Mouse (Mus musculus): Measurements from ENCODE around the gene Nfatc3.

Nfatc3 gene

GRCm38 (mm10) chr8:106145331-106145730 lies 86.7 kb downstream of the Nfatc3 start:
- DNase-seq (ENCODE audit: low read depth, low spot score): no peak

GRCm38 (mm10) chr8:106146014-106146413 lies 87.4 kb downstream of the Nfatc3 start:
- DNase-seq (ENCODE audit: low read depth, low spot score): no peak

GRCm38 (mm10) chr8:106147868-106148565 lies 89.4 kb downstream of the Nfatc3 start:
- DNase-seq (ENCODE audit: low read depth, low spot score): no peak

- DNase-seq (ENCODE audit: low read depth, low spot score): no peak
Observed at GRCm38 (mm10) chr8:106149025-106149424, 90.4 kb downstream of the Nfatc3 start.

- peak; percentile 95 for DNase-seq (ENCODE audit: low read depth, low spot score)
Observed at GRCm38 (mm10) chr8:106149801-106150652, 91.4 kb downstream of the Nfatc3 start, which contains the start of gene Pla2g15. TSS of gene Pla2g15 (plus strand) at chr8:106150399.

DNA sequence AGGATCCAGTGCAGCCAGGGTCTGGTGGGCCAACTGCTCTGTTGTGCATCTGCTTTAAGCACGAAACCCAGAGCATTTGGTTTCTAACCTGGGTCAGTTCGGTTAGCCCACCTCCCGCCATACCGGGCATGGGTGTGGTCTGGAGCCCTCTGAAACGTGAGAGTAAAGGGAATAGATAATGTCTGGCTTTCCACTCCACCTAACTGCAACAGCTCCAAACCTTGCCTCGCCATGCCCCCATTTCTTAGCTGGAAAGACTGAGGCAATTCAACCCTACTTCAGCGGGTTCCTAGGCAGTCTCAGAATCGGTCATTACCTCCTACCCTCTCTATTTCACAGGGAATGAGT lies 92.0 kb downstream of the Nfatc3 start:
- DNase-seq (ENCODE audit: low read depth, low spot score): no peak

DNA sequence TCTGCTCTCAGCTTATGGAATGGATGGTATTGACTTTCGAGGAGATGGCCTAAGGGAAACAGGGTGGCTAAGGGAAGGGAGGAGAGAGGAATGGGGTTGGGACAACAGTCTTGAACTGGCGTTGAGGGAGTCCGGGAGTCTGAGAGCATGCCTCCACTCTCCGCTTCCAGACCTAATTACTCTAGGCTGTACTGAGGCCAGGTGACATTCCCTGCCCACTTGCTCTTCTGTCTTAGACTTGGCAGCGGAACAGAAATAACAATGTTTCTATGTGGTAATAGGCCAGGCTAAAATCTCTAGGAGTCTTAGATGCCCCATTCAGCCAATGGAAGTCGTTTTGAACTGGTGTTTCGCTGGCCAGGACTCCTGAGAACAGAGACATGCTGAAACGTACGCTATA lies 92.4 kb downstream of the Nfatc3 start:
- no peak for DNase-seq (ENCODE audit: low read depth, low spot score)

GRCm38 (mm10) chr8:106152876-106153275 lies 94.2 kb downstream of the Nfatc3 start:
- no peak for DNase-seq (ENCODE audit: low read depth, low spot score)

GRCm38 (mm10) chr8:106157419-106157818 lies 98.8 kb downstream of the Nfatc3 start:
- no peak for DNase-seq (ENCODE audit: low read depth, low spot score)

DNA sequence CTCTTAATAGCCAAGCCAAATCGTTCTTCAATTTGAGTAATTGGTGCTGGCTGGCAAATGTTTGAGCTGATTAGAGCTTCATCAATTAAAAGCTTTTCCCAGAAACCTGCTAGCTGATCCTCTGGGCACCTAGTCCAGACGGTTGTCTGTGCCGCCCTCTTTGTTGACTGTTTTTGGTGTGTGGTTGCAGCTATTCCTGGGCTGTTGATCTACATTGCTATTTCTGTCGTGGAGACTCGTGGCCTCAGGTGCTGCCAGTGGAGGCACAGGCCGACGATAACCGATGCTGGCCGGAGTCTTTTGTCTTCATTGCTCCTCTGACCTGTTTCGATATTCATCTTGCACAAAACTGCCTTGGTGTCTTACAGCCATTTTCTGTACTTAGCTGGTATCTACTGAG lies 99.7 kb downstream of the Nfatc3 start:
- no peak for DNase-seq (ENCODE audit: low read depth, low spot score)

DNA sequence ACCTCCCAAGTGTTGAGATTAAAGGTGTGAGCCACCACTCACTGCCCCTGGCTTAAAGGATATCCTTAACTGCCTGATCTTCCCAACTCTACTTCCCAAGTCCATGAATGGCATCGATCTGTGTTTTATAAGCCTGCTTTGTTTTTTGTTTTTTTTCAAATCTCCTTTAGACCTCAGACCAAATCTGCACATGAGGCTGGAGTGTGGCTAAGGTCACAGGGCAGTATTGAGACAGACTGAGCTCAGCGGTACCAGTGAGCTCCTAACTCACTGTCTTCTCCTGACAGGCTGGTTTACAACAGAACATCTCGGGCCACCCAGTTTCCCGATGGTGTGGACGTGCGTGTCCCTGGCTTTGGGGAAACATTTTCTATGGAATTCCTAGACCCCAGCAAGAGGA lies 101.2 kb downstream of the Nfatc3 start:
- DNase-seq (ENCODE audit: low read depth, low spot score): no peak

GRCm38 (mm10) chr8:106163251-106163650 lies 104.6 kb downstream of the Nfatc3 start:
- DNase-seq (ENCODE audit: low read depth, low spot score): no peak

DNA sequence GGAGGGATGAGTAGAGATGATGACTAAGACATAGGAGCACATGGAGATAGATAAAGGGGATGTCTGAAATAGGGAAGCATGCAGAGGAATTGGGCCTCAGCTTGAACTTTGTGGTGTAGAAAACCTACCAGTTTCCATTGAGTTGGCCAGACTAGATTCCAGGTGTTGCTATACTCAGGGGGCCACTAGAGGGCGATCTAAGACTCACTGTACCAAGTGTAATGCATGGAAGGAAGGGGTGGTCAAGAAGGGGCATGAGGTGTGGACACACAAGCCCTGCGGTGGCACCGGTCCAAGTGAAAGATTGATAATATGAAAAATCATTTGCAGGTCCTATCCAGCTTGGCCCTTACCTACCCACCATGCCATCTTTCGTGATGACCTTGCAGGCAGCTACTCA lies 106.8 kb downstream of the Nfatc3 start:
- DNase-seq (ENCODE audit: low read depth, low spot score): peak; percentile 83

DNA sequence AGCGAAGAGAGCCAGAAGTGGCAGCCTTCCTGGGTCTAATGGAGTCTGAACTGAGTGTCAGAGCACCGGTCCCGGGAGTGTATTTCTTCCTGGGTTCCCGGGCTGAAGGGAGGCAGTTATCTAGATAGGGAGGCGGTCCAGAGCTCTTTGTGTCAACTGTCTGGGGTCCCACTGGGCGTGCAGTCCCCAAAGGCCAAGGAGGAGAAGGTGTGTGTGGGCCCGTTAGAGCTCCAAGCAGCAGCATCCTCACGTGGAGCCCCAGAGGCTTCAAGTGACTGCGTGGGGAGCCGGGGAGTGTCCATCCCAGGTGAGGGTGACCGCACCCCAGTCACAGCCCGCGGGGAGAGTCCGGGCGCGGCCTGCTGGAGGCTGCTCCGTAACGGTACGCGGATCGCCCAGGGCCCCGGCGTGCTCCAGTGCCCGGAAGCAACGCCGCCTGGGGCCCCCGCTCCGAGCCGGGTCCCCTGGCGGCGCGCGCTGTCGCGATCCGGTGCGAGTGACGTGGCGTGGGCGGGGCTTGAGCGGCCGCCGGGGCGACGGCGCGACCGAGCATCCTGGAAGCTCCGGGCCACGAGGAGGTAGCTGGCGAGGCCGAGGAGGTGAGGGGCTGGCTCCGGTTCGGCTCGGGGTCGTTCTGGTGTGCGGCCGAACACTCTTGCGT lies 109.8 kb downstream of the Nfatc3 start, which contains the start of gene Slc7a6:
Gene Slc7a6 (plus strand): TSS at position 502 of the 661 bp plus-strand sequence.
- DNase-seq (ENCODE audit: low read depth, low spot score): peak; percentile 95

DNA sequence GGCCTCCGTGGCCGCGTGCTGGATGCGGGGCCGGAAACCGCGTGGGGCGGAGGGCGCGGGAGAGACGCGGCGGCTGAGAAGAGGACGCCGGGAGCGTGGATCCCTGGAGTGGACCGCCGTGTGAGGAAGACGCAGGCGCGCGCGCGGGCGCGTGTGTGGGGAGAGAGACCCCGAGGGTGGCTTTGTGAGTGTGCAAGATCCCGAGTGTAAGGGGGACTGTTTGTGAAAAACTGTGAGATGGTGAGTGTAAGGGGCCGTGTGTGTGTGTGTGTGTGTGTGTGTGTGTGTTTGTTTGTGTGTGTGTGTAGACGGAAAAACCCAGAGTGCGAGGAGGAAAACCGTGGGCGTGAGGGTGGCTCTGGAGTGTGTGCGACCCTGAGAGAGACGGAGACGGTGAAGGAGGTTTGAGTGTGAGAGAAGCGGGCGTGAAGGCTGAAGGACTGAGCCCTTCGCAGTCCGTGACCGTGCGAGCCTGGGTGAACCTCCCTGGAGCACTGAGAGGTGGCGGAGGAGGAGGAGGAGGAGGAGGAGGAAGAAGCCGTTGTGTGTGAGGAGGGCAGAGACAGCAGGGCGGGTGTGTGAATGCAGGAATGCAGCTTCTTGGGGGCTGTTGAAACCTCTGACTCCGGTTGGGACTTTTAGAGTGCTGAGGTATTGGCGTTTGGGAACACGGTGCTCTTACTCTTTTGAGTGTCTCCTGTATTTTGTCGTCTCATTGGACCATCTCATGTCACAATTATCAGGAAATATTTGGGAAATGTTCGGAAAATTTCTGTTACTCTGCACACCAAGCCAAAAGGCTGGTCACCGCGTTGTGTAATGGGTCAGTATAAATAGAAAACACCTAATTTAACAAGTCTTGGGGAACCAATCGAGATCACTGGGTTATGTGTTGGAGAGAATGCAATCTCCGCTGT lies 110.6 kb downstream of the Nfatc3 start:
- no peak for DNase-seq (ENCODE audit: low read depth, low spot score)

DNA sequence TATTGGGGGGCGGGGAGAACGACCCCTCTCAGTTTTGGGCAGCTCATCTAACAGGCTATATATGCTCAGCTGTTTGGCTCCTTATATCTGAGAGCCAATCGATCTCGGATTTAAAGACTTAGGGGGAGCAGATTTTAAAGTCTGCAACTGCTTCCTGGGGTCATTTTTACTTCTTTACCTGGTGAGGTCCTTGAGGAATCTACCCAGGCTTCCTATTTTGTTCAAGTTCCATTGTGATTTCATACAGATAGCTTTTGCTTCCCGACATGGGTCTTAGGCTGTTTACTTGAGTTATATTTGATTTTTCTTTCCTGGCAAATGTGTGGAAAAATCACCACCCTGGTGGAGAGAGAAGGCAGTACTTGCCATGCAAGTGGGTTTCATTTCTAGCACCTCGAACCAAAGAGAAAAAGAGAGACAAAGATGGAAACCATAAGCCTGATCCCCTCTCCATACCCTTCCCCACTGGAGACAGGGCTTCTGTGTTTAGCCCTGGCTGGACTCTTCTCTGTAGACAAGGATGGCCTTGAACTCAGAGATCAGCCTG lies 111.4 kb downstream of the Nfatc3 start:
- peak; percentile 26 for DNase-seq (ENCODE audit: low read depth, low spot score)

GRCm38 (mm10) chr8:106173566-106173965 lies 114.9 kb downstream of the Nfatc3 start:
- DNase-seq (ENCODE audit: low read depth, low spot score): no peak

GRCm38 (mm10) chr8:106176891-106177290 lies 118.3 kb downstream of the Nfatc3 start:
- DNase-seq (ENCODE audit: low read depth, low spot score): no peak

- no peak for DNase-seq (ENCODE audit: low read depth, low spot score)
Observed at GRCm38 (mm10) chr8:106177594-106177993, 119.0 kb downstream of the Nfatc3 start.

- DNase-seq (ENCODE audit: low read depth, low spot score): no peak
Observed at GRCm38 (mm10) chr8:106178428-106178827, 119.8 kb downstream of the Nfatc3 start.

Measured in CD4-positive, CD25-positive, alpha-beta regulatory T cell, adult 2 months (primary cell).